Mouse (Mus musculus) ES-Bruce4 (cell line): ENCODE results near the gene Galntl6. TPM values are rescaled to one million over a fixed set of nuclear protein-coding genes. Genes with fewer than 3 reads are reported as not detected.

Source experiments
- H3K27ac ChIP-seq: 2 replicates; pipeline ENCODE4 v1.5.1; 2012; ENCODE audit warnings: low read length, inconsistent platforms; ENCODE audit not compliant: insufficient read depth
- H3K27me3 ChIP-seq: 2 replicates; pipeline ENCODE4 v1.6.1; 2012; ENCODE audit warnings: mild to moderate bottlenecking, low read length, inconsistent platforms; ENCODE audit not compliant: control insufficient read depth, poor library complexity, insufficient read depth, severe bottlenecking
- H3K36me3 ChIP-seq: 2 replicates; pipeline ENCODE4 v1.6.1; 2012; ENCODE audit warnings: inconsistent platforms, mild to moderate bottlenecking, low read length, moderate library complexity; ENCODE audit not compliant: control insufficient read depth, poor library complexity, insufficient read depth, severe bottlenecking
- H3K4me1 ChIP-seq: one replicate; pipeline ENCODE4 v1.8.1; 2011; ENCODE audit warnings: low read length; ENCODE audit not compliant: control insufficient read depth, insufficient read depth
- H3K4me3 ChIP-seq: 2 replicates; pipeline ENCODE4 v1.5.1; 2011; ENCODE audit warnings: low read depth, mild to moderate bottlenecking, low read length
- H3K9ac ChIP-seq: 2 replicates; pipeline ENCODE4 v1.6.1; 2012; ENCODE audit warnings: low read depth, mild to moderate bottlenecking, inconsistent platforms; ENCODE audit not compliant: poor library complexity, severe bottlenecking
- H3K9me3 ChIP-seq: replicated peaks from 2 replicates; pipeline ENCODE4 v1.6.1; 2012; ENCODE audit warnings: mild to moderate bottlenecking, low read length, inconsistent platforms; ENCODE audit not compliant: control insufficient read depth, poor library complexity, insufficient read depth, severe bottlenecking
- CTCF ChIP-seq: IDR thresholded peaks from one replicate; pipeline ENCODE4 v1.8.1; 2011; ENCODE audit warnings: low read depth, low read length
- EP300 ChIP-seq: IDR thresholded peaks from 2 replicates; pipeline ENCODE4 v1.6.1; 2011; ENCODE audit warnings: low read depth, low read length; ENCODE audit not compliant: insufficient read depth
- POLR2A ChIP-seq: IDR thresholded peaks from one replicate; pipeline ENCODE4 v1.8.1; 2011; ENCODE audit warnings: low read length; ENCODE audit not compliant: insufficient read depth
- polyA plus RNA-seq: library from polyadenylated mRNA; stranded (reverse); fragments of >200 nt; gene quantifications from 2 replicates; pipeline ENCODE4 v1.2.4, GENCODE M21; 2011; ENCODE audit warnings: low read depth; ENCODE audit not compliant: missing spikeins, insufficient read depth, insufficient read length

Gene Galntl6
- polyA plus RNA-seq, 1 experiment: not detected

GRCm38 (mm10) chr8:58912840-58913639 lies 600 bp upstream of the Galntl6 start:
- H3K36me3 ChIP-seq: no peaks in the 10 kb centered on the region
- H3K27ac ChIP-seq: no peak overlapping the region
- H3K4me1 ChIP-seq: no peaks in the 10 kb centered on the region
- H3K9ac ChIP-seq: no peak overlapping the region
- no peaks in the 10 kb centered on the region; the same call in none of the 2 replicates for H3K27me3 ChIP-seq
- no peaks in the 10 kb centered on the region for H3K9me3 ChIP-seq
- peak overlapping the region; percentile 49 for H3K4me3 ChIP-seq
- no peak for TF ChIP-seq CTCF
- no peak for TF ChIP-seq POLR2A
- no peak for TF ChIP-seq EP300

GRCm38 (mm10) chr8:58911677-58912076 lies 763 bp downstream of the Galntl6 start, which contains the start of gene BC030500:
Gene BC030500 (plus strand): TSS chr8:58911755.
- H3K4me3 ChIP-seq: peak within 1 kb of the TSS; percentile 49
- H3K27me3 ChIP-seq: no peaks in the 10 kb centered on the region; the same call in none of the 2 replicates
- no peak within 1 kb of the TSS for H3K27ac ChIP-seq
- H3K9me3 ChIP-seq: no peaks in the 10 kb centered on the region
- H3K4me1 ChIP-seq: no peaks in the 10 kb centered on the region
- no peak within 1 kb of the TSS for H3K9ac ChIP-seq
- TF ChIP-seq POLR2A (no peak), EP300 (no peak), CTCF (no peak)
- no peaks in the 10 kb centered on the region for H3K36me3 ChIP-seq

GRCm38 (mm10) chr8:58904465-58904864 lies 8.0 kb downstream of the Galntl6 start:
- Histone ChIP-seq H3K27ac (no peak overlapping the region), H3K4me1 (no peaks in the 10 kb centered on the region), H3K4me3 (no peak overlapping the region), H3K9me3 (no peaks in the 10 kb centered on the region), H3K27me3 (no peaks in the 10 kb centered on the region), H3K36me3 (no peaks in the 10 kb centered on the region), H3K9ac (no peak overlapping the region)
- TF ChIP-seq POLR2A (no peak), CTCF (no peak), EP300 (no peak)

- H3K36me3 ChIP-seq: no peaks in the 10 kb centered on the region
- no peak overlapping the region for H3K27ac ChIP-seq
- H3K4me1 ChIP-seq: no peaks in the 10 kb centered on the region
- no peaks in the 10 kb centered on the region for H3K9me3 ChIP-seq
- TF ChIP-seq POLR2A (no peak), CTCF (no peak), EP300 (no peak)
- H3K9ac ChIP-seq: no peak overlapping the region
- H3K27me3 ChIP-seq: no peaks in the 10 kb centered on the region
- no peak overlapping the region for H3K4me3 ChIP-seq
Observed at GRCm38 (mm10) chr8:58895960-58896359, 16.5 kb downstream of the Galntl6 start.

- Histone ChIP-seq H3K9ac (no peak overlapping the region), H3K4me1 (no peaks in the 10 kb centered on the region), H3K27ac (no peak overlapping the region), H3K36me3 (no peaks in the 10 kb centered on the region), H3K9me3 (no peaks in the 10 kb centered on the region), H3K4me3 (no peak overlapping the region), H3K27me3 (no peaks in the 10 kb centered on the region)
- TF ChIP-seq CTCF: no peak
- TF ChIP-seq EP300: no peak
- no peak for TF ChIP-seq POLR2A
Observed at GRCm38 (mm10) chr8:58890591-58890990, 21.8 kb downstream of the Galntl6 start.

GRCm38 (mm10) chr8:58886405-58886804 lies 26.0 kb downstream of the Galntl6 start:
- TF ChIP-seq CTCF (no peak), POLR2A (no peak), EP300 (no peak)
- no peak overlapping the region for H3K27ac ChIP-seq
- no peaks in the 10 kb centered on the region for H3K4me1 ChIP-seq
- no peaks in the 10 kb centered on the region for H3K27me3 ChIP-seq
- no peaks in the 10 kb centered on the region for H3K9me3 ChIP-seq
- H3K4me3 ChIP-seq: no peak overlapping the region
- no peak overlapping the region for H3K9ac ChIP-seq
- no peaks in the 10 kb centered on the region for H3K36me3 ChIP-seq
